Mouse (Mus musculus) heart, adult 11 months (tissue): Measurements from ENCODE around the gene Chst3.
"Not testable (repeated sequence)": the region's sequence is repeated elsewhere in the genome, so short reads cannot be mapped to it uniquely, and the experiment has no call there.

Experiments used
- DNase-seq: peaks from one replicate; pipeline ENCODE4 v3.0.0; 2022

The Chst3 gene

DNA sequence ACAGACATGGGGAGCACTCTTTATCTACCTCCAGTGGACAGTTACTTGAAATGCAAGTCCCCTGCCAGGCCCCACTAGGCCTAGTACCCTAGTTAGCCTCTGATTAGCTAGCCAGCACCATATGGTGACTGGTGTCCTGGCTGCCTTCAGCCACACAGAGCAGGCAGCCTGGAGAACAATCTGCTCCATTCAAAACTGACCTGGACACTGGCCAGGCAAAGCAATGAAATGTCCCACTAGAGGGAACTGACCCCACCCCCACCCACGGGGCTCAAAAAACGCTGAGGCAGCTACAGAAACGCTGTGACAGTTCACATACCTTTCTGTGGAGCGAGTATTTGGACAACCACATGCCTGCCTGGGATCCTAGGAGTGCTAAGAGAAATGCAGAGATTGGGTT, 24.0 kb downstream of the Chst3 start:
- DNase-seq: peak; percentile 94

- peak; percentile 92 for DNase-seq
Observed at GRCm38 (mm10) chr10:60193532-60194423, 25.3 kb downstream of the Chst3 start.

- peak; percentile 95 for DNase-seq
Observed at GRCm38 (mm10) chr10:60191796-60192195, 27.3 kb downstream of the Chst3 start.

DNA sequence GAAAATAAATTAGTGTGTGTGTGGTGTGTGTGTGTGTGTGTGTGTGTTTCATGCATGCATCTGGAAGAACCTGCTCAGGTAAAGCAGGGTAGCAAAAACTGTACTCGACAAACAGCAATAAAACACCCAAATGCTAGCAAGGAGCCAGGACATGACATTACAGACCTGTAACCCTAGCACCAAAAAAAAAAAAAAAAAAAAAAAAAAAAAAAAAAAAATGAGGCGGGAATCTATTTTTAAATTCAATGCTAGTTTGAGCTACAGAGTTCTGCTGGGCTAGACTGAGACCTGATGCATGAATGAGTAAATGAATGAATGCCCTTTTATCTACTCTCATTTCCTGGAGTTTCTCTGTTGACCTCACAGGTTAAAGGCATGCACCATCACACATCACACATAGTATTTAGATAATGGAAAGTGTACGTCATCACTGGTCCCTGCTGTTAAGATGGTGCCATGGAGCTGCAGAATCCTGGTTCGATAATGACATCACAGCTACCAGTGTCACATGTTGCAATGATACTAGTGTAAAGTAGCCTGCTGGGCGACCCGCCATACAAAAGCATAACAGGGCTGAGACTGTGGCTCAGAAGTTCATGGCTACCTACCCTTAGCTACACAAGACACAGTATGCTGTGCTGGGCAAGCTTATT, 29.4 kb downstream of the Chst3 start:
- no peak for DNase-seq

DNA sequence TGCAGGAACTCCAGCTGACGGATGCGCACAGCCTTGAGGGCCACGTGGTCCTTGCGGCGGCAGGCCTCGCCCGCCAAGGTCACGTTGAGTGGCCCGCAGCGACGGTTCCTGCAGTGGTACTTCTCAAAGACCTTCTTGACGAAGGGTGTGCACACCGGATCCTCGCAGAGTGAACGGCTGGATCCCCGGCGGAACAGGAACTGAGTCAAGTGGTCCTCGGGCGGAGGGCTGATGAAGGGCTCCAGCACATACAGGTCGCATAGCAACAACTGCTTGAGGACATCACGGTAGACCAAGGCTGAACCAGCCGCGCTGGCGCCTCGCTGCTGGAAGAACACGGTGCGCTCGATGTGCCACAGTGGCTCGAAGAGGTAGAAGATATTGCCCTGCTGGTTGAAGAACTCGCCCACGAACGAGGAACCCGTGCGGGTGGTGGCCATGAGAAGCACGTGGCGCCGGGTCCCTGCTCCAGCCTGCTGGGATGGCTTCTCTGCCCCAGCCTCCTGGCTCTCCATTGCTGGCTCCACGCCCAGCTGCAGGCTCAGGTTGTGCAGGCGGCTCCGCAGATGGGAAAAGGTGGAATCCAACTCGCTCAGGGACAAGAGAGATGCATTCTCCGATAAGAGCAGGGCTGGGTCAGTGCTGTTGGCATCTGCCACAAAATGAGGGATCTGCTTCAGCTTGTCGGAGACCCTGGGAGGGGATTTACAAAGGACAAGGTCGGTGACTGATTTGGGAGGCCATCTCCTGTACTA, 32.7 kb downstream of the Chst3 start:
- DNase-seq: peak; percentile 90

GRCm38 (mm10) chr10:60185023-60185709, 33.9 kb downstream of the Chst3 start:
- DNase-seq: no peak

DNA sequence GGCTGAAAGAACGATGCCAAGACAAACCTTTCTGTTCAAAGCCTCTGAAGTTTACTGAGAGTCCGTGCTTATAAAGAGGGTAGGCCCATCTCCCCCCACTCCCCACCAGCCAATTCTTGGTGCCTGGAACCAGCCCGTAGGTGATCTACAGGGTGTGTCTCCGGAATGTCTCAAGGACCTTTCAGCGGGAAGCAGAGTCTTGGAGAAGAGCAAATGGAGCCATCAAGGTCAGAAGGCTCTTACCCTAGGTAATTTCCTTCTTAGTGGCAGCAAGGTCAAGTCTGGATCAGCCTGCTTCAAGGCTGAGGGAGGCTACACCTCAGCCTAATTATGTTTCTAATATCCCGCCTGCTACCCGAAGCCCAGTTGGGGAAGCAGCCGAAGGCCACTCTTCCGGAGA, 43.8 kb downstream of the Chst3 start:
- DNase-seq: not testable (repeated sequence)

GRCm38 (mm10) chr10:60174506-60174905, 44.6 kb downstream of the Chst3 start:
- DNase-seq: no peak

- no peak for DNase-seq
Observed at GRCm38 (mm10) chr10:60173035-60173434, 46.0 kb downstream of the Chst3 start.

GRCm38 (mm10) chr10:60172306-60172705, 46.8 kb downstream of the Chst3 start:
- DNase-seq: no peak

GRCm38 (mm10) chr10:60171368-60171767, 47.7 kb downstream of the Chst3 start:
- no peak for DNase-seq

DNA sequence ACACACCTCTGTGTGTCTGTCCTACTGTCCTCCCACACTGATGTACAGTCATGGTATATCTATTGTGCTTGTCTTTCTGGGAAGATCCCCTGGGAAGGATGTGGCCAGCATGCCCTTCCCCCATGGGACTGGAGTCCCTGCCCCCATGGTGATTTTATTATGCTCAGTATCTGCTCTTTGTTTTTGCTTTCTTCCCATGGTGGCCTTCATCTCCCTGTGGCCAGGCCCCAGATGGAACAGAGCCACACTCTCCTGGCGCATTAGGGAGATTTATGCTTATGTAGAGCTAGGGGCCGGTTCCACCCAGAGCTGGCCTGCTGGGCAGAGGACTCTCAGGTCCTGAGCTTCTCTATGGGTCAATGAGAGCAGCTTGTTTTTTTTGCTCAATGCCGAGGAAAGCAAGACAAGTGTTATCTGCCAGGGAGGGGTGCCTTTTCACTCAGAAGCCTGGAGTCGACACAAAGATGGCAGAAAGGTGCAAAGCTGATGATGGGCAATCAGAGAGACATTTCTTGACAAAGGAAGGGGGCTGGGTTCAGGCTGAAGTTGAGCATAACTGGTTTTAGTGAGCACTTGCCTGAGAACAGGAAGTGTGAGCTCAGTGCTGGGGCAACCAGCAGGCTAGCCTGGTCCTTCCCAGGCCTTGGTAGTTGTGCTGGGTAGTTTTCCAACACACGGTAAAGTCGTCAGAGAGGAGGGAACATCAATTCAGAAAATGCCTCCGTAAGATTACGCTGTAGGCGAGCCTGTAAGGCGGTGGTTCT, 48.6 kb downstream of the Chst3 start:
- DNase-seq: no peak

- DNase-seq: no peak
Observed at GRCm38 (mm10) chr10:60168960-60169359, 50.1 kb downstream of the Chst3 start.

GRCm38 (mm10) chr10:60168306-60168705, 50.8 kb downstream of the Chst3 start:
- DNase-seq: no peak

GRCm38 (mm10) chr10:60166068-60166467, 53.0 kb downstream of the Chst3 start:
- no peak for DNase-seq

DNA sequence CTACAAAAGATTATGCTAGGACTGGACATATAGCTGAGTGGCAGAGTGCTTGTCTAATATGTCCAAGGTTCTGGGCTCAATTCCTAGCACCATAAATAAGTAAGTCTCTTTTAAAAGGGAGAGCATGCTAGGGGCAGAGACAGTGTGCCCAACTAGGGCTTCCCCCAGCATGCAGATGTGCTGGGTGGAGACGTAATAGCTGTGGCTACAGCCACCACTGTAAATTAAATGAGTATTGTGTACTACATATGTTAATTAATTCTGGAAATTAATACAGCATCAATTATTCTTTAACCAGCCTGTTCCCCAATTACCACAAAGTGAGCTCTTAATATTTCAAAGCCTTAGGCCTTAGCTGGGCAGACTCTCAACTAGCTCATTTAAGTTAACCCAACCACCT, 54.2 kb downstream of the Chst3 start:
- DNase-seq: no peak

DNA sequence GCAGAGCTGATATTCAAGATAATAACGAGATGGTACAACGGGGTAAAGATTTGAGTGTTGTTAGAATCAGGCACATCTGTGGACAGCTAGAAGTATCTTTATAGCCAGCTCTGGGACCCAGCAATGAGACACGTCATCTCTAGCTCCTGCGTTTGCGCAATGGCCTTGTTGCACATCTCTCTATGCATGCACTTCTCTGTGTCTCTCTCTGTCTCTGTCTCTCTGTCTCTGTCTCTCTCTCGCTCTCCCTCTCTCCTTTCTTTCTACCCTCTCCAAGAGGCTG, 56.1 kb downstream of the Chst3 start:
- no peak for DNase-seq

DNA sequence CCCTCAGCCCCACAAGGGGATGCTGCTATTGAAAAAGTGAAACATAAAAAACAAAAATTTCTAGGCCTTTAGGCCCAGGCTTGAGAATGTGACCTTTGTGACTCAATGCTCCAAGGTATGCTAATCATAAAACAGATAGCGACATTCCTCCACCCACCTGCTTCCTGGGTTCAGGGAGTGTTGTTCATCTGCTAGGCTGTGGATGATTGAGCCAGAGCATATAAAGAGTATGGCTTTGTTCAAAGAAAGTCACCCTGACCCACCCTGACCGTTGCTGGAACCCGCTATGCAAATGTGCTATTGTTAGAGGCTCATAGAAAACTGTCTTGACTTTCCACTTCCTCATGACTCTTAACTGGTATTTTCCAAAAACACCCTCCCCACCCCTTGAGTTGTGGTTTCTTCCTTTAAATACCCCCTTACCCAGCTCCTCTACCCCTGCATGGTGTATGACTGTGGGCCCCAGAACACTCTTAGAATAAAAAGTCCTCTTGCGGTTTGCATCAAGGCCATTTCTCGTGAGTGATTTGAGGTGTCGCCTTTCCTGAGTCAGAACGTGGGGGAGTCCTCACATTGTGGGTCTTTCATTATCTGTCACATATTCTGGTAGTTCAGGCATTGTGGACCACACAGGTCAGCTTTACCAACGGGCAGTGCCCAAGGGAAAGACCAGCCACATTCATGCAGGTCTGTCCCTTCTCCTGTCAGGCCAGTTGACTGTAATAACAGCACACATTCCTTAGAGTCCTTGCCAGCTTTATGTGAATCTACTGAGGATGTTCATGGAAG, 56.7 kb downstream of the Chst3 start:
- not testable (repeated sequence) for DNase-seq

- not testable (repeated sequence) for DNase-seq
Observed at GRCm38 (mm10) chr10:60161397-60161796, 57.7 kb downstream of the Chst3 start.

- no peak for DNase-seq
Observed at GRCm38 (mm10) chr10:60158144-60158543, 60.9 kb downstream of the Chst3 start.

DNA sequence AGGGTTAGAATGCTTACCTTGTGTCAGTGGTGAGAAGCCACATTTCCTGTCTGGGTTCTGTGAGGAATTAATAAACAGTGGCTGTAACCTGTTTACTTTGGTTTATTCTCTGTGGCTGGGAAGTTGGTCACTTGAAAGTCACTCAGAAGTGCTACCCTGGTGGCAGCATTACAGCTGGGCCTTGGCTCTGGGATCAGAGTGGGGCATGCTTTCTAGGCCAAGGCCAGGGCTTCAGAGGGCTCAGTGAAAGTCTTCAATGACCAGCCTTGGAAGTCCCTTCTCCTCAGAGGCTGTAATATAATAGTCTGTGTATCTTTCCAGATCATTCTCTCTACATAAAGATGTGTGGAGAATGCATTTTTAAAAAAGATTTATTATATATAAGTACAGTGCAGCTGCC, 63.0 kb downstream of the Chst3 start:
- no peak for DNase-seq
